Mouse (Mus musculus): Measurements from ENCODE around the gene Gdf10.

The Gdf10 gene

DNA sequence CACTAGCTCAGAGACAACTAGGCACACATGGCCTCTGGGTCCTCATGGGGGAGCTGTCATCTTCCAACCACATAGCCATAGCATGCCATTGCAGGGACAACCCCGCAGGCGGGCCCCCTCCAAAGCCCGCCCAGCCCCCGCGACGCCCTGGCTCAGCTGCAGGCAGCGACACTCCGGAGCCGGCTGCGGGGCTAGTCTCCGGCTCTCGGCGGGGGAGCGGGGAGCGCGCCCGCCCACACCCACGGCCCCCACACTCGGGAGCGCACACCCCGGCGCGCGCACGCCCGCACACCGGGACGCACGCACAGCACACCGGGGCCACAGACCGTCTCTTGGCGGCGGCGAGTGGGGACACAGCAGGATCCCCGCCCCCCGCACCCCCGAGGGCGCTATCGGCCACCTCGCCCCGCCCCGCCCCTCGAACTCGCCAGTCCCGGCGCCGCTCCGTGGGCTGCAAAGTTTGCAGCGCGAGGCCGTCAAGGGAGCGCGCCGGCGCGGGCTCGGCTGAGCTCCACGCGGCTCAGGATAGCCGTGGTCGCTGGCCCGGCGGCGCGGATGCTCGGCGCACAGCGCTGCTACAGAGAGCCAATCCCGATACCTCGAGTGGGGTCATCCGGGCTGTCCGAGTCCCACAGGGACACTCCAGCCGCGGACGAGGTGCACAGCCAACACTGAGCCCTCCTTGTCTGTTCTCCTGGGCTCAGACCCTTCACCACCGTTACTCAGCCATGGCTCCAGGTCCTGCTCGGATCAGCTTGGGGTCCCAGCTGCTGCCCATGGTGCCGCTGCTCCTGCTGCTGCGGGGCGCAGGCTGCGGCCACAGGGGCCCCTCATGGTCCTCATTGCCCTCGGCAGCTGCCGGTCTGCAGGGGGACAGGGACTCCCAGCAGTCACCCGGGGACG, at the start of gene Gdf10:
TSS of gene Gdf10 (plus strand) at position 420 of the 903 bp plus-strand sequence.
- DNase-seq (ENCODE audit: extremely low spot score), result peak; percentile 45

DNA sequence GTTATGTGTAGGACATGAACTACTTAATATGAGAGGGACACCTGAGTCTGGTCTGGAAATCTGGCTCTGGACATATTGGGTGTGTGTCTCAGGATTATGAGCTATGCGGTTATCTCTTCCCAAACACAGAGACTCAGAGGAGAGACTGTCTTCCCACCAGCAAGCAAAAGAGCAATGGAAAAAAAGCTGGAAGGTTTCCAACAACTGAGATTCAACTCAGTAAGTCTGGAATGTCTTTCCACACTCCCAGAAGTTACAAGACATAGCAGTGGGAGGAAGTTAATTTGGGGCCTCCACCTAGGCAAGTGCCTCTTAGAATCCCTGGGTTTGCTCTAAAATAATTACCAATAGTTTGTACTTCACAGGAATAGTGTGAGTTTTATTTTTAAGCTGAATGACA, 44.6 kb upstream of the Gdf10 start:
- no peak for DNase-seq (ENCODE audit: extremely low spot score)

DNA sequence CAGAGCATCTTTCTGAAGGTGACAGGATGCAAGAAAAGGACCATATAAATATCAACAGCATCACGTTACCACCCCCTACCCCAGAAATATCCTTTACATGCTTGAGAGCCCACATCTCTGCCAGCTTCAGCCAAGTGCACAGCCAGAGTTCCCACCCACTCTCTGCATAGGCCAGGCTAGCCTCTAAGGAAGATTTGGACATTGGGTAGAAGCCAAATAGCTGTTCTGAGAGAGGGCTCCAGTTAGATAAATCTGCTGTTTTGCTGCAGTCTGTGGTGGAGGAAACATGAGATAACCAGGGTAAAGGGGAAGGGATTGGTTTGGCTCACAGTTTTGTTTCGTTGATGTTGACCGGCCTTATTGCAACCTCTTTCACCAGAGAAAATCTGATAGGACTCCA, 43.2 kb upstream of the Gdf10 start:
- DNase-seq (ENCODE audit: extremely low spot score), result no peak

DNA sequence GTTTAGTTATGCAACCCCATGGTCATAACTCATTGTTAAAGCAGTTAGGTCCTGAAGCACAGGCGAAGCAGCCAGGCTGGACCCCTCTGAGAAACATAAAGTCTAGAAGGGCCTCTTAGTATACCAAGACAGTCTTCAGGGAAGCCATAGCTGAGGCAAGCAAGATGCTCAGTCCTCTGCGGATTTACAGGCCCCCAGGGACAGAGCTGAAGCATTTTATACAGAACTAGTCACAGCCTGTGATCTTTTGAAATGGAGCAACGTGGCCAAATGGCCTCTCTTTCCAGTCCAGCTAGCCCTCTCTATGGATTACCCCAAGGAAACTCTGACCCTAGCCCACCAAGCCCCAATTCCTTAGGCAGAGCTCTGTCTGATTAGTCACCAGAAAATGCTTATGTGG, 41.9 kb upstream of the Gdf10 start:
- no peak for DNase-seq (ENCODE audit: extremely low spot score)

DNA sequence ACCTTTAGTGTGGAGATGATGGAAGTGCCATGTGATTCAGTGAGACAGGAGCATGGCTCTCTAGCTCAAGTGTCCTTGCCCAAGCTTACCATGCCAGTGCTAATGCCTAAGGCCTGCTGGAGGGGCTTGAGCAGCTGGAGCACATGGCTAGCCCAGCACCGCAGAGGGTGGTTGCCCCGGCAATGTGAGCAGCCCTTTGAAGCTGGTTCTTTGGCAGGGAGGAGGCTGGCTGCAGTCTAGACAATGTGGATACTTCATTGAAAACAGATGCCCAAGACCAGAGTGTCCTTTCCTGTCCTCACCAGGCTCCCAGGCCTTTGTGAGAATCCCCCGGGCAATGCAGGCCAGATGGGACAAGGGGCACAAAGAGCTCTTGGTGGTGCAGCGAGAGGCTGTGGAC, 40.3 kb upstream of the Gdf10 start:
- DNase-seq (ENCODE audit: extremely low spot score), result peak; percentile 14

DNA sequence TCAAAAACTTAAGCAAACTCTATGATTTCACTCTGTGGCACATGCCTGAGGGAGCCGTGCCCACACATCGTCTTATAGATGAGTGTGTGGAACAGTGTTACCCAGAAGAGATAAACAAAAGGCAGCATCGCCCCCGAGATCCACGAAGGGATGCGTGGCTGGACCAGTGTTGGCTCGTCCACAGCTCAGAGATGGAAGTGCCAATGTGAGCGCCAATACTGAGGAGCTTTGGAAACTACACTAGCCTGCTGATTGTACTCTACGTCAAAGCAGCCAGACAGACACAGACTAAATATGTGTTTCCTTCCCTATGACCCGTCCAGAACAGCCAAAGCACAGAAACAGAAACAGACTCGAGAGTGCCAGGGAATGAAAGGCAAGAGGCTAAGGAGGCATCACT, 37.9 kb upstream of the Gdf10 start:
- no peak for DNase-seq (ENCODE audit: extremely low spot score)

DNA sequence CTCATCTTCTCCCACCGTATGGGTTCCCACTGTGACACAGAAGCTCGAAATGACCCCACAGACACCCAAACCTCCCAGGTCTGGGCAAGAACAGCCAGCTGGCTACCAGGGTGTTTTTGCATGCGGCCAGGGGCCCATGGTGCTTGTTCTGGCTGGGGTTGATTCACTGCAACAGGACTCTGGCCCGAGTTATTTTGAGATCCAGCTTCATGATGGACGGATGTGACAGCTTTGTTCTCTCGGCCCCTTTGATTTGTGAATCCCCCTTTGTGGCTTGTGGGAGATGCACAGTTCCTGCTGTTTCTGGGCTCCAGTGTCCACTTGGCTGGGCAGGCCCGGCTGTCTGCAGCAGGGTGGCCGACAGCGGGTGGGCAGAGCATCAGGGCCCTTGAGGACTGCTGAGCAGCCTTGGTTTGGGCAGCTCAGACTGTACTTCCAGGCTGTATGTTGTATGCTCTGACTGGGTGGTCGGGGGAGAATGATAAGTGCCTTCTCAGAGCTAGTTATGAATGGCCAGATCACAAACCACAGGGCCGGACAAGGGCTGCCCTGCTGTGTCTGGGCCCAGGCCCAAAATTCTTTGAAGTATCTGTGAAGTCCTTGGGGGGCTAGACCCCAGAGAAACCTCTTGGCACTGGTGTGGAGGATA, 34.9 kb upstream of the Gdf10 start:
- DNase-seq (ENCODE audit: extremely low spot score), result no peak

DNA sequence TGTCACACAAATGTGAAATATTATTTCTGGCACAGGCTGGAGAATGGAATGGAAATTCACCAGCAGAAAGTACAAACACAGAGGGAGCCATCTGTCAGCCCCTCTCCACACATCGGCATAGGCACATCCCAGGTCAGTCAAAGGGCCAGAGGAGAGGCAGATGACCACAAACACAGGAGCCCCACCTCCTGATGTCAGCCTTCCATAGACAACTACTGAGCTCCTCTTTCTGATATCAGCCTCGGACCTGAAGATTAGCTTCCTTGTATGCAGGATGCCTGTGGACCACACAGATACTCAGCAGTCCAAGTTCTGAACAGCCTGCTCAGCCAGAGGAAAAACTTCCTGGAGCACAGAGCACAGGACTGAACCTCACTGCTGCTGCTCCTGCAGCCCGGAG, 33.4 kb upstream of the Gdf10 start:
- DNase-seq (ENCODE audit: extremely low spot score), result no peak

DNA sequence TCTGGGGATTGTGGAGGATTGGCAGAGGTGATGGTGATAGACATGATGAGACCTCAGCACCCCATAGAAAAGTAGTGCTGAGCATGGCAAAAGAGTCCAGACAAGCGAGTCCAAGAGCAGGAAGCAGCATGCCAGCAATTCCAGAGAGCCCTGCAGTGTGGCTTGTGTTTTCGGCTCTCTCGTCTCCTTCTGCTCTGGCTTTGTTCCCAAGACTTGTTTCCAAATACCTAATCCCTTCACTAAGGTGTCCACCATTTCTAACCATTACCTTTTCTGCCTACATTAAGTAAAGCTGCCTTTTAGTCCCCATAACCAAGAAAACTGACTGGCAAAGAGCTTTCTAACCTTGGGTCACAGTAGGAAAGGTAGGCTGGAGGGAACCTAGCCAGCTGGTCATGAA, 31.9 kb upstream of the Gdf10 start:
- no peak for DNase-seq (ENCODE audit: extremely low spot score)

DNA sequence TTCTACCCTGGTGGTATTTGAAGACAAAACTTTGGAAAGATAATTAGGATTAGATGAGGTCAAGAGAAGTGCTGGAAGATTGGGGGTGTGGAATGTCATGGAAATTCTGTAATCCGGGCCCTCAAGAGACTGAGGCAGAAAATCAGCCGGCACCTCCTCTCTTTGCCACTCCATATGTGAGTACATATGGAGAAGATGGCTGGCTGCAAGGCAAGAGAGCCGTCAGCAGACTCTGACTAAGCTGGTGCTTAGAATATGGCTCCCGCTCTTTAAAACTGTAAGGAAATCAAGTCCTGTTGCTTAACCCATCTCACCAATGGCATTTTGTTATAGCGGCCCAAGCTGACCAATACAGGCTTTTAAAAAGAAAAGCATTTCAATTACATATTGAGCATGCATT, 27.6 kb upstream of the Gdf10 start:
- no peak for DNase-seq (ENCODE audit: extremely low spot score)

DNA sequence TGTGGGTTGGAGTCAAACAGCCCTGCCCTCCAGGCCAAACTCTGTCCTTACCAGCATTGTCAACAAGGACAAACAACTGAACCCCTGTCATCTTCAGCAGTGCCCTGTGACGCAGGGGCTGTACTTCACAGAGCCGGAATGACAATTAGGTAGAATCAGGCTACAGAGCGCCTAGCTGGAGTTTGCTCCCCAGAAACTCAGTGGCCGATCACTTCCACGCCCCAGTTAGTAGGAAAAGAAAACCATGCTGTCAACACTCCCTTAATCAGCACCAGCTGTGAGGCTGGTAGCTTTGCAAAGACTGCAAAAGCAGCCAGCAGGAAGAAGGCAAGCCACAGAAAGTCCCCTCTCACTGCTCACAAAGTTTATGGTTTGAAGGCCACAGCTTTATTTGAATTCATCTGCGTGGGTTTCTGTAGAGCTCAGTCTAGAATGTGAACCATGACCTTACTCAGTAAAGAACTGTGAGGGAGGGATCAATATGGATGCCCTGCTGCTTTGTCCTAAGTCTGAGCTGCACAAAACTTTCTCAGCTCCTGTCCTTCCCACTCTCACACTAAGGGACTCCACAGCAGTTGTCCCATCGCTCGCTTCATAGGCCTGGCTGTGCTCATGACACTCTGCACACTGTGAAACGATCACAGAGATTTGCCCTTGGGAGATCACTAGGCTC, 26.6 kb upstream of the Gdf10 start:
- DNase-seq (ENCODE audit: extremely low spot score), result peak; percentile 50

DNA sequence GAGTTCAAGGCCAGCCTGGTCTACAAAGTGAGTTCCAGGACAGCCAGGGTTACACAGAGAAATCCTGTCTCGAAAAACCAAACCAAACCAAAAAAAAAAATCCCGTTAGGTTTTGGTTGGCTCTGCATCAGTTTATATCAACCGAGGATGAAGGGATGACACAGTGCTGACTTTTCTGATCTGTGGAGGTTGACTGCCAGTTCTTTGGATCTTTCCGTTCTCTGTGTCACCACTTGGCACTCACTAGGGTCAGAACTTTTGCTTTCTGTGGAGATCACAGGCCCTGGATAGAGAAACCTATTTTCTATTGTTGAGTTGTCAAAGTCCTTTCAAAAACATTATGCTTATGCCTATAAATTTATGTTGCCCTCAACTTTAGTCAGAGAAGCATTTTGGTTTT, 20.6 kb upstream of the Gdf10 start:
- no peak for DNase-seq (ENCODE audit: extremely low spot score)

DNA sequence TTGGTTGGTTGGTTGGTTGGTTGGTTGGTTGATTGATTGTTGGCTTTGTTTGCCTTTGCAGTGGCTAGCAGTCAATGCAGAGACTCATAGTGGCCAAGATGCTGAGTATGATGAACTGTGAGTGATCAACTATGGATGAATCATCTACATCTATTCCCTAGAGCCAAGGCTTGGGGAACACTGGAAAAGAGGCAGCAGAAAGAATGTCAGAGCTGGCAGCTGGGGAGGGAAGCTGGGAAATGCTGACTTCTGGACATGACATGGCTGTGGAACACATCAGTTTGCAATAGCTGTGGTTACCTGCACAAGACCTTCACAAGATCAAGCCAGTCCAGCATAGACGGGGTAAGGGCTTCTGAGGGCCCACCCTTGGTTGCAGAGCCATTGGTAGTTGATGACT, 20.2 kb upstream of the Gdf10 start:
- DNase-seq (ENCODE audit: extremely low spot score), result no peak

DNA sequence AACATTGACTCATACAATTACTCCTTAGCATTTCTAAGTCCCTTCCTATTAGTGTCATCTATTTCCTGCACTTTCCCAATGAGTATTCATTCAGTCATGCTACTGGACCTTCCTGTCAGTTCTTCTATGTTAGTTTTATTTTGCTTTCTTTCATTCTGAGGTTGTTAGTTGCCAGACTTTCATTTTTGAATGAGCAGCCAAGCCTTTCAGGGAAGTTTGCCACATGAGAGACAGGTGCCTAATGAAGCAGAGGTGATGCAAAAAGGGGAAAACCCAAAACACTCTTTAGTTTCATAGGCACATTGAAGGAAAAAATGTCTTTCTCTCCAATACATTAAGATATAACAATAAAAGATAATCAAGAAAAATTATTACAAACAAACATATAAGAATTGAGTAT, 18.5 kb upstream of the Gdf10 start:
- no peak for DNase-seq (ENCODE audit: extremely low spot score)

DNA sequence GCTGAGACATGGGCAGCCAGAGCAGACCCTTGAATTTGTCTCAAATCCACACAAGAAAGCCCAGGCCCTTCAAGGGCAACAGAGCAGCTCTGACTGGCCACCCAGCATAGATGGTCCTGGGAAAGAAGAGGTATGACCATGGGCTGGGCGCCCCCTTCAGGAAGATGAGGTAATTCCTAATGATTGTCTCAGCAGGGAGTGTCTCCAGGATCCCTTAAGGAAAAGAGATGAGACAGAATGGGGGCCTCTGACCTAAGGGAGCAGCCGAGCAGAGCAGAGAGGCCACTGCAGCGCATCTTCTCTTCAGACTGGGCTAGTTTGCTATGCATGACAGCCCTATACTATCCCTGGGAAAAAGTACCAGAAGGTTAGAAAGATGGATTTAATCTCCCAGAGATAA, 9.7 kb upstream of the Gdf10 start:
- DNase-seq (ENCODE audit: extremely low spot score), result no peak

DNA sequence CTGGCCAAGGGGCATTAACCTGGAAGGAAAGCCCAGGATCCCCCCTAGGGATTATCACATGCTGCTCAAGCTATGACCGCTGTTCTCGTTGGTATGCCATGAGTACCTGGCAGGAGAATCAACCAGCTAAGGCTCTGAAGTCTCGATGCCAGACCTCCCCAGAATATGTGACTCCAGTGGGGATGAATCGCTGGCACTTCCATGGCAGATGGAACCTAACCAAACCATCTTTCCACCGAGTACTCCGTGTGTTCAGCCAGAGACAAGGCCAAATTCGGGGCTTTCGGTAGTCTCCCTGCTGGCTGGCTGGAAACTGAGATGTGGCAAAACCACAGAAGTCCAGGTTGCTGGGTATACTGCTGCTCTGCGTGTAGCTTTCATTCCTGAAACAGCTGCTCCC, 9.2 kb upstream of the Gdf10 start:
- no peak for DNase-seq (ENCODE audit: extremely low spot score)

DNA sequence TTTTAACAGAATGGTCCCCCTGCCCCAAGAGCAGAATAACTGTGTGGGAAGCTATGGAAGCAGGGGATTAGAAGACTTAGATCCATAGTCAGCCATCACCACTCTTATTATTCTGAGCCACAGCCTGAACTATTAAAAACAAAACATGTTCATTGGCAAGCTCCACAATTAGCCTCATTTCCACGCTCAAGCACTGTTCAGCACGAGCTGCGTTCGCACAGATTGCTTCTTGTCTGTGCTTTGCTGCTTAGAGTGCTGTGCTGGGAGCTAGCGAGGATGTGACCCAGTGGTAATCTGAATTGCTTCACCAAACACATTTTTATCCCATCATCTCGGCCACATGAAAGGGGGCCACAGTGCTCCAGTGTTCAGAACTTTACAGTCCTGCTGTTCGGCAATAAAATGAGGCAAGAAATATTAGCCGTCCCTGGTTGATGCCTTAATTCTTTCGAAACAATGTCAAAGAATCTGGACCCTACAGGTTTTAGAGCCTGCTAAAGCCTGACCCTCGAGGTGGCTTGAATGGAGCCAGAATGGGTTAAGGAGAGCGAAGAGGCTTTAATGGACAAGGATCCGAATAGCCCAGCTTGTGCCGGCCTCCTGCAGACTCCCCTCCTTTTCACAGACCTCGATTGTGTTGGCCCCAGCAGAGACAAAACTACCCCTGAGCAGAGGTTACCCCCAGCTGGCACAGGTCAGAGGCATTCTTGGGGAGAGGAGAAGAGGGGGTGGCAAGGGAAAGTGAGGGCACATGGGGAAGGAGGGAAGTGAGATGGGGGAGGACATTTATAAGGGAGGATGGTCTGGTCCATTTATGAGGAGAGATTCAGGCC, 2.4 kb upstream of the Gdf10 start:
- no peak for DNase-seq (ENCODE audit: extremely low spot score)

DNA sequence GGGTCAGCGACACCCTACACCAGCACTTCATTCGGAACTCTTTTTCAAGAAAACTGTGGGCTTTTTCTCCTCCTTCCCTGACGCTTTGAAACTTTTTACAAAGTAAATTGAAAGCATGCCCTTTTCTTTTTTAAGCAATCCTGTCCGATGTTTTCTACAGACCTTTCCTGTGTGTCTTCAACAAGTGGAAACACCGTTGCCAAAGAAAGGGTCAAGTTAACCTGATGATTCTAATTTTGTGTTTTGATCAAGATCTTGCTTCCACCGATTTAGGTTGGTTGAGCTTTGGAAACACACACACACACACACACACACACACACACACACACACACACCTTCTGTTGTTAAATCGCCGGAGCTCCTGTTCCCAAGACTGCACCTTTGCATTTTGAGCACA, 618 bp upstream of the Gdf10 start:
- DNase-seq (ENCODE audit: extremely low spot score), result no peak

DNA sequence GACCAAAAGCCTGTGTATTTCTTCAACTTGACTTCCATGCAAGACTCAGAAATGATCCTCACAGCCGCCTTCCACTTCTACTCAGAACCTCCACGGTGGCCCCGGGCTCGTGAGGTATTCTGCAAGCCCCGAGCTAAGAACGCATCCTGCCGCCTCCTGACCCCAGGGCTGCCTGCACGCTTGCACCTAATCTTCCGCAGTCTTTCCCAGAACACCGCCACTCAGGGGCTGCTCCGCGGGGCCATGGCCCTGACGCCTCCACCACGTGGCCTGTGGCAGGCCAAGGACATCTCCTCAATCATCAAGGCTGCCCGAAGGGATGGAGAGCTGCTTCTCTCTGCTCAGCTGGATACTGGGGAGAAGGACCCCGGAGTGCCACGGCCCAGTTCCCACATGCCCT, 8.5 kb downstream of the Gdf10 start:
- DNase-seq (ENCODE audit: extremely low spot score), result no peak

DNA sequence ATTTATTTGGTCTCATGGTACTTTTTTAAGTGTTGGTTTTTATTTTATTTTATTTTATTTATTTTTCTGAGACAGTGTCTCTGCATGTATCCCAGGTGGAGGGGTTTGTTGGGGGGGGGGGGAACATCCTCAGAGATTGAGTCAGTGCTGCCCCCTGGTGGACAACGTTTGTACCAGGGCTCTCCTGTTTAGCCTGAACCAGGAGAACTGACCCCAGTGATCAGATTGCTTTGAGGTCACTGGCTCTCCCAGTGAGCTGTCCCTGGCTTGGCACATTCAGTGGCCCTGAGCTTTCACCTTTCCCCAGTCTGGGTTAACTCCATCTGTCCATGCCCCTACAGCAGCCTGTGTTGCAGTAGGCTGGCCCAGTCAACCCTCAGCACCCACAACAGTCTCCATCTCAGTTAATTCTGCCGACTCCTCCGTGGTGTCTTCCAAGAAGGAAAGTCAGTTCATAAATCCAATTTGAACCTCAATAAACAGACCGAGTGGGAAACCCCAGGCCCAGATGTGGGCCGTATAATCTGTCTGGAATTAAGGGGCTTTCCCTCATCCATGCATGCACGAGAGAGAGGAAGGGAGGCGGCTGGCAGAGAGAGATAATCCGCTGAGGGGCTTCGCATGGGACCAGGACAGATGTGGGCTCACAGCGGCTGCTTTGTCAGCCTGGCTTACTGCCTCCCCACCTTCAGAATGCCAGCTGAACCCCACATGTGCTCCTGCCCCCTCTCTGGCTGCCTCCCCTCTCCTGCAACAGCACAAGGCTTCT, 9.7 kb downstream of the Gdf10 start:
- peak; percentile 56 for DNase-seq (ENCODE audit: extremely low spot score)

DNA sequence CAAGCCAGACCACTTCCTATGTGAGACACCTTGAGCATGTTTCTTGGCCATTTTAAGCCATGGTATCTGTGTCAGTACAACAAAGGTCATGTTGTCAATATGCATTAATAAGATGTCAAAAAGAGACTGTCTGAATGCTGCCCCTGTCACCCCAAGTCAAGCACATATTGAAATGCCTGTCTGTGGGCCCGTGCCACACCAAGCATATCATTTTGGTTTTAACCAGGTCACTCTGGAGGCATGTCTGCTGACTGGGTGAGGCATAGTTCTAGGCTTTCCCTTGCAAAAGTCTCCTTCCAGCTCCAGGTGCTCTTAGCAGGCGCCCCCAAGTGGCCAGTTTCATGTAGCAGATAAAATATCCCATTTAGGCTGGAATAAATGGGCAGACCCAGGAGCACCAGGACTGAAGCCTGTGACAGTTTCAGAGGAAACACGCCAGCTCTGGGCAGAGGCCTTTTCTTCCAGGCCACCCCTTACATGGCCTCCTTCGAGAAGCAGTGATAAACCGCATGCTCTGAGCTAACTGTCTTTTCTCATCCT, 10.5 kb downstream of the Gdf10 start:
- no peak for DNase-seq (ENCODE audit: extremely low spot score)

Measured in embryo, embryonic 9.5 days (tissue).